Mouse (Mus musculus) C2C12 (cell line): ENCODE measurements around the gene Ddx41. TPM values are rescaled to one million over a fixed set of nuclear protein-coding genes. Genes with fewer than 3 reads are reported as not detected.

ENCODE experiments used
- H3K27me3 ChIP-seq: one replicate; pipeline ENCODE4 v1.6.1; 2011; ENCODE audit not compliant: control insufficient read depth, insufficient read depth, insufficient read length
- H3K36me3 ChIP-seq: one replicate; pipeline ENCODE4 v1.6.1; 2011; ENCODE audit not compliant: control insufficient read depth, insufficient read depth
- H3K4me3 ChIP-seq: one replicate; pipeline ENCODE4 v1.5.1; 2011; ENCODE audit warnings: mild to moderate bottlenecking, control low read depth; ENCODE audit not compliant: poor library complexity, insufficient read depth, severe bottlenecking
- H3K79me2 ChIP-seq: one replicate; pipeline ENCODE4 v1.6.1; 2011; ENCODE audit not compliant: control insufficient read depth, insufficient read depth
- H3K79me3 ChIP-seq: one replicate; pipeline ENCODE4 v1.6.1; 2011; ENCODE audit warnings: low read depth, control low read depth
- H3ac ChIP-seq: one replicate; pipeline ENCODE3; 2011; ENCODE audit warnings: low read depth; ENCODE audit not compliant: control insufficient read depth, insufficient read length
- CEBPB ChIP-seq: IDR thresholded peaks from one replicate; pipeline ENCODE4 v1.6.1; 2011; ENCODE audit warnings: low read depth, mild to moderate bottlenecking, control low read depth, moderate library complexity
- CTCF ChIP-seq: IDR thresholded peaks from one replicate; pipeline ENCODE4 v1.5.1; 2011; ENCODE audit not compliant: control insufficient read depth, insufficient read depth, insufficient read length
- FOSL1 ChIP-seq: IDR thresholded peaks from one replicate; pipeline ENCODE4 v1.8.0; 2011; ENCODE audit warnings: mild to moderate bottlenecking, low read length; ENCODE audit not compliant: poor library complexity, insufficient read depth, severe bottlenecking
- MAX ChIP-seq: IDR thresholded peaks from one replicate; pipeline ENCODE4 v1.6.1; 2011; ENCODE audit warnings: mild to moderate bottlenecking, control low read depth
- MYOD1 ChIP-seq: IDR thresholded peaks from one replicate; pipeline ENCODE4 v1.6.1; 2011; ENCODE audit warnings: low read depth; ENCODE audit not compliant: control insufficient read depth, insufficient read length
- MYOG ChIP-seq: IDR thresholded peaks from one replicate; pipeline ENCODE4 v1.6.1; 2011; ENCODE audit not compliant: control insufficient read depth, insufficient read length; ENCODE audit errors: extremely low read depth
- USF1 ChIP-seq: IDR thresholded peaks from one replicate; pipeline ENCODE4 v1.6.1; 2011; ENCODE audit warnings: low read depth, mild to moderate bottlenecking, control low read depth, moderate library complexity
- polyA plus RNA-seq: library from polyadenylated mRNA; unstranded; fragments of >200 nt; fragmentation: generic; extraction: Trizol; gene quantifications from one replicate; pipeline ENCODE4 v1.2.1, GENCODE M21; 2012; ENCODE audit warnings: missing spikeins

Ddx41 gene
- polyA plus RNA-seq, 1 experiment = 65.4 TPM

GRCm38 (mm10) chr13:55487578-55488498 is 48.6 kb downstream of the Ddx41 start, which contains the start of gene Dbn1:
Dbn1 (minus strand) TSS chr13:55488111.
- TF ChIP-seq MYOD1 = peak; percentile 29
- no peak for TF ChIP-seq CTCF

DNA sequence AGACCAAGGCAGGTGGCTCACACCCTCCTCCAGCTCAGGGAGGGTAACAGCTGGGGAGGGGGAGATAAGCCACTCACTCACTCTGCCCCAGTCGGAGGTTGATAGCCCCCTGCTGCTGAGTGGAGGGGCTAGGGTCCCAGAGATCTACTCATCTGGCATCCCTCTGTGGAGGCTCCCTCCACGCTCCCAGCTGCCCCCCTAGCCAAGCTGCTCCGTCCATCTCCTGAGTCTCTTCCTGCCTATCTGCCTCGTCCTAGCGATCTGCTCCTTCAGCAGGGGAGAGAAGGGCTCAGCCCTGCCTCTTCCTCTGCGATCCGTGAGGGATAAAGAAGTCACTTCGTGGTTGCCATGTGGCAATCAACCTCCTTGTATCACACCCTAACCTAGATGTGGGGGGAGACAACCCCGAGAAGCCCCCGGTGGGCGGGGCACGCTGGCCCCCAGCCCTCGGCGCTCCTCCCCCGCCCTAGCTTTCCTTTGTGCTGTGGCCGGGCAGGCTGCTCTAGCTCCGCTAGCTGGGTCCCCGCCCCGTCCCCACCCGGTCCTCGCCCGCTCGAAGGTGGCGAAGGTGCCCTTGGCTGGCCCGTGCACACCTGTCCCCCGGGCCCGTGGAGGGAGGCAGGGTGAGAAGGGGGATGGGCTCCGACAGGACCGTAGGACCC is 49.4 kb downstream of the Ddx41 start:
- Histone ChIP-seq H3K79me3 (peaks cover 8% of the 10 kb centered on the region), H3K27me3 (no peaks in the 10 kb centered on the region), H3ac (peak overlapping the region; percentile 94), H3K4me3 (peak overlapping the region; percentile 49), H3K36me3 (no peaks in the 10 kb centered on the region), H3K79me2 (peaks cover 27% of the 10 kb centered on the region)
- TF ChIP-seq MYOG (no peak), MYOD1 (no peak), CTCF (no peak), MAX (no peak), USF1 (no peak), FOSL1 (no peak), CEBPB (no peak)

More at GRCm38 (mm10) chr13:55487578-55488498, 48.6 kb downstream of the Ddx41 start, which contains the start of gene Dbn1:
- Histone ChIP-seq H3K4me3 (peak within 1 kb of the TSS; percentile 49), H3K36me3 (no peaks in the 10 kb centered on the region), H3K27me3 (no peaks in the 10 kb centered on the region), H3K79me3 (peaks cover 8% of the 10 kb centered on the region), H3ac (peak within 1 kb of the TSS; percentile 94), H3K79me2 (peaks cover 27% of the 10 kb centered on the region)

- H3K79me3 ChIP-seq = peaks cover 8% of the 10 kb centered on the region
- no peak for TF ChIP-seq USF1
- no peak for TF ChIP-seq MYOD1
- no peak for TF ChIP-seq CTCF
- TF ChIP-seq MYOG = no peak
- no peak for TF ChIP-seq FOSL1
- TF ChIP-seq MAX = no peak
- no peak for TF ChIP-seq CEBPB
- H3K27me3 ChIP-seq = no peaks in the 10 kb centered on the region
- H3K36me3 ChIP-seq = no peaks in the 10 kb centered on the region
- peaks cover 27% of the 10 kb centered on the region for H3K79me2 ChIP-seq
- no peak overlapping the region for H3ac ChIP-seq
- peak overlapping the region; percentile 49 for H3K4me3 ChIP-seq
Observed at GRCm38 (mm10) chr13:55486029-55486794, 50.2 kb downstream of the Ddx41 start.

GRCm38 (mm10) chr13:55484520-55485088 is 51.9 kb downstream of the Ddx41 start:
- peak; percentile 24 for TF ChIP-seq MYOD1
- TF ChIP-seq CTCF = no peak
- Histone ChIP-seq H3ac (no peak overlapping the region), H3K27me3 (no peaks in the 10 kb centered on the region), H3K79me2 (peaks cover 27% of the 10 kb centered on the region), H3K79me3 (peaks cover 8% of the 10 kb centered on the region), H3K4me3 (no peak overlapping the region), H3K36me3 (no peaks in the 10 kb centered on the region)

- Histone ChIP-seq H3K79me3 (peaks cover 8% of the 10 kb centered on the region), H3K79me2 (peaks cover 27% of the 10 kb centered on the region), H3K36me3 (no peaks in the 10 kb centered on the region), H3ac (peak overlapping the region; percentile 24), H3K27me3 (no peaks in the 10 kb centered on the region), H3K4me3 (no peak overlapping the region)
- TF ChIP-seq USF1 (no peak), CTCF (no peak), MAX (no peak), MYOD1 (no peak)
Observed at GRCm38 (mm10) chr13:55483593-55483992, 52.9 kb downstream of the Ddx41 start.
